ENCODE assay signal across 9 mouse cellular contexts in the genomic region with DNA sequence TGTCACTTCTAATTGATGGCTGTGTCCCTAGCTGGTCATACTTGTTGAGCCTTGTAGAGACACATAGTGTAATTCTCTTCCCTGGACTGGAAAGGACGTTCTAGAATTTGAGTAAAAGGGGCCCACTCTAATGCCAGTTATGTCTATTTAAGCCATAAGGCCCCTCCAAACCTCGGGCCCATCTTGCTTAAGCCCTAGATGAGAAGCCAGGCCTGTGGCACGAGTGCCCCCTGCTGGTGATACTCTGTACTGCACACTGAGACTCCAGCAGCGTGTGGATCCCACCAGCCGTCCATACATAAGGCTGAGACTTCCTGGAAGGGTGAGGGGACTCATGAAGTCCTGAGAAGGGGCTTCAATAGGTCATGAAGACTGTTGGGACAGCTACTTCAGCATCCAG. TPM values are rescaled to one million over a fixed set of nuclear protein-coding genes. Genes with fewer than 3 reads are reported as not detected.
DNase-seq lines count a peak whose midpoint lies in the region; ATAC-seq and TF ChIP-seq lines count a peak whose summit lies in the region.
"Had no signal": no experiment of that assay in that cellular context is flagged by ENCODE, and none has a peak within 500 bp of the region (broad histone marks: within the 10 kb centered on the region; RNA-seq: fewer than 3 reads in every experiment).

No protein-coding gene starts in this region.

- peaks cover 0 to 11% of the 10 kb centered on the region in 2 experiments; a peak in 2 of 4 replicates for H3K4me1 ChIP-seq in CH12.LX (ENCODE audit: control insufficient read depth in 1 of 2, insufficient read depth in 2 of 2)
- peaks cover 1% of the 10 kb centered on the region; the same call in 1 of the 2 replicates for H3K4me1 ChIP-seq in heart, adult 2 months (ENCODE audit: control insufficient read depth, insufficient read depth, low read length)
- no peaks in the 10 kb centered on the region for H3K4me1 ChIP-seq in lung, embryonic 16.5 days (replicated peaks; ENCODE audit: control insufficient read depth, insufficient read depth, low read length)
- H3K4me1 ChIP-seq: heart, embryonic 13.5 days had no signal

- peak; percentile 76 for DNase-seq in CH12.LX (ENCODE audit: extremely low read depth)
- peak; percentile 56 for DNase-seq in adrenal gland, adult 8-10 months
- DNase-seq in embryo, embryonic 9.5 days (ENCODE audit: extremely low spot score) = peak; percentile 79
- peak; percentile 68 to 87 for DNase-seq in heart, adult 2 months
- DNase-seq in layer of hippocampus, adult 11-12 months (ENCODE audit: low spot score) = peak; percentile 89
- DNase-seq in ovary, postnatal 14 days (ENCODE audit: low spot score) = peak; percentile 79
- peak; percentile 54 to 86 for DNase-seq in thymus, postnatal 10 days (ENCODE audit: low spot score in 2 of 2)

- no peaks in the 10 kb centered on the region for H3K79me2 ChIP-seq in CH12.LX (replicated peaks; ENCODE audit: control insufficient read depth, extremely low read depth, insufficient read depth, poor library complexity, severe bottlenecking)
- no peaks in the 10 kb centered on the region for H3K79me2 ChIP-seq in heart, adult 2 months (replicated peaks; ENCODE audit: control insufficient read depth, insufficient read depth, low read length)

- no peak overlapping the region for H3K9ac ChIP-seq in CH12.LX (ENCODE audit: insufficient read depth, low read depth)
- no peak overlapping the region for H3K9ac ChIP-seq in heart, adult 2 months (ENCODE audit: low read depth, low read length)
- no peak overlapping the region for H3K9ac ChIP-seq in lung, embryonic 16.5 days (ENCODE audit: low read length)
- H3K9ac ChIP-seq: heart, embryonic 13.5 days had no signal

- TF ChIP-seq RAD21 in CH12.LX (IDR thresholded peaks at IDR 0.05; ENCODE audit: low read depth, low read length) = peak; percentile 93

- ATAC-seq in lung, embryonic 16.5 days (ENCODE audit: low read depth) = peak; percentile 20; the same call in 1 of the 2 replicates

- H3K27ac ChIP-seq in CH12.LX (ENCODE audit: insufficient read depth, low read depth) = no peak overlapping the region
- no peak overlapping the region for H3K27ac ChIP-seq in heart, adult 2 months
- no peak overlapping the region for H3K27ac ChIP-seq in lung, embryonic 16.5 days (ENCODE audit: low read length)
- H3K27ac ChIP-seq: heart, embryonic 13.5 days had no signal

- peaks cover 0 to 19% of the 10 kb centered on the region in 2 experiments for H3K36me3 ChIP-seq in CH12.LX (replicated peaks in 1 of 2; ENCODE audit: control insufficient read depth in 1 of 2, insufficient read depth in 1 of 2, low read length in 1 of 2)
- no peaks in the 10 kb centered on the region for H3K36me3 ChIP-seq in heart, adult 2 months (ENCODE audit: control insufficient read depth, insufficient read depth, low read length)
- H3K36me3 ChIP-seq in lung, embryonic 16.5 days (ENCODE audit: control insufficient read depth, insufficient read depth, low read length) = no peaks in the 10 kb centered on the region
- H3K36me3 ChIP-seq: heart, embryonic 13.5 days had no signal

- H3K9me3 ChIP-seq in CH12.LX (replicated peaks; ENCODE audit: low read length) = peaks cover 2% of the 10 kb centered on the region
- H3K9me3 ChIP-seq in lung, embryonic 16.5 days (ENCODE audit: control insufficient read depth, low read length) = no peaks in the 10 kb centered on the region
- H3K9me3 ChIP-seq: heart, embryonic 13.5 days had no signal

- dilution Hi-C loops in CH12.LX (cut with MboI; ENCODE audit: extremely low pct_ligation_motif_present, extremely low pct_unique_long_range_greater_than_20kb, low sequenced_read_pairs) = loop anchor here (25.0 kb wide), 1 partner anchor 93 kb away; the partner anchor contains the start of gene Cdc42ep1

- in situ Hi-C loops in CH12.LX (cut with MboI; ENCODE audit: low pct_ligation_motif_present, low pct_unique_long_range_greater_than_20kb, low sequenced_read_pairs) = loop anchor here (10.0 to 25.0 kb wide), 2 partner anchors 119 to 307 kb away; partner anchors contain the start of gene Kctd17

- H3K27me3 ChIP-seq in CH12.LX (replicated peaks) = peaks cover 2% of the 10 kb centered on the region
- no peaks in the 10 kb centered on the region for H3K27me3 ChIP-seq in heart, adult 2 months (ENCODE audit: control insufficient read depth, insufficient read depth, low read length)
- H3K27me3 ChIP-seq in lung, embryonic 16.5 days (ENCODE audit: control insufficient read depth, insufficient read depth, low read depth, low read length) = no peaks in the 10 kb centered on the region

- no peak for TF ChIP-seq EP300 in CH12.LX (IDR thresholded peaks at IDR 0.05; ENCODE audit: low read length)
- TF ChIP-seq EP300 in heart, adult 2 months (IDR thresholded peaks at IDR 0.05; ENCODE audit: insufficient read depth, low read depth, low read length) = peak; percentile 51; the same call in 1 of the 2 replicates

- WGBS in heart, adult 2 months = 10% methylated on average over 5 of the region's 5 CpGs
- WGBS in lung, embryonic 16.5 days = 3% methylated on average over 5 of the region's 5 CpGs

- intact Hi-C loops in heart, adult 2 months (cut with DNase I) = loop anchor here (1.0 to 10.0 kb wide), 3 partner anchors 23 to 159 kb away; no protein-coding TSS in a partner anchor

- H3K4me3 ChIP-seq in CH12.LX (replicated peaks in 1 of 3; ENCODE audit: low read depth in 2 of 3, low read length in 2 of 3, poor library complexity in 1 of 3) = no peak overlapping the region
- no peak overlapping the region for H3K4me3 ChIP-seq in heart, adult 2 months
- H3K4me3 ChIP-seq in lung, embryonic 16.5 days (ENCODE audit: low read length) = no peak overlapping the region
- H3K4me3 ChIP-seq: heart, embryonic 13.5 days had no signal

- TF ChIP-seq CTCF in CH12.LX (conservative IDR thresholded peaks at IDR 0.05 in 1 of 2, IDR thresholded peaks at IDR 0.05 in 1 of 2; ENCODE audit: low read depth in 2 of 2, low read length in 2 of 2) = peak; percentile 92 to 93
- no peak; the same call in 1 of the 2 replicates for TF ChIP-seq CTCF in heart, adult 2 months (IDR thresholded peaks at IDR 0.05)

- no peak overlapping the region for H3K4me2 ChIP-seq in CH12.LX (ENCODE audit: insufficient read depth, low read depth, poor library complexity, severe bottlenecking)
- H3K4me2 ChIP-seq in lung, embryonic 16.5 days (ENCODE audit: low read depth, low read length) = no peak overlapping the region
- H3K4me2 ChIP-seq: heart, embryonic 13.5 days had no signal

- no peak for TF ChIP-seq POLR2A in CH12.LX (IDR thresholded peaks at IDR 0.05; ENCODE audit: low read depth, low read length)
- no peak for TF ChIP-seq POLR2A in heart, adult 2 months (IDR thresholded peaks at IDR 0.05; ENCODE audit: insufficient read depth, low read depth, low read length)

TF ChIP-seq in CH12.LX, 34 proteins besides CTCF, POLR2A, EP300 and RAD21:
- TF ChIP-seq MAX (IDR thresholded peaks at IDR 0.05; ENCODE audit: low read length) (no peak), IRF4 (IDR thresholded peaks at IDR 0.05; ENCODE audit: low read depth, low read length) (0 out of 2 replicates have a peak, but pooled peaks have one; percentile 20), UBTF (IDR thresholded peaks at IDR 0.05; ENCODE audit: low read depth, low read length) (no peak), USF2 (conservative IDR thresholded peaks at IDR 0.05; ENCODE audit: low read depth, low read length) (no peak), SMC3 (IDR thresholded peaks at IDR 0.05; ENCODE audit: low read depth, low read length) (peak; percentile 89), E2F4 (IDR thresholded peaks at IDR 0.05; ENCODE audit: insufficient replicate concordance, low read depth, low read length) (no peak), KAT2A (IDR thresholded peaks at IDR 0.05; ENCODE audit: insufficient replicate concordance, low read length) (no peak), TBP (conservative IDR thresholded peaks at IDR 0.05; ENCODE audit: low read depth, low read length) (no peak), ZC3H11A (IDR thresholded peaks at IDR 0.05; ENCODE audit: low read depth, low read length) (peak; percentile 76)
TF ChIP-seq in CH12.LX: peak in this region for 3.

RNA-seq across cellular contexts. Expression of gene Elfn2, which starts 25.6 kb away (rescaled TPM):
- not detected in 2 replicates for total RNA-seq in CH12.LX (2012; rRNA removed)
- total RNA-seq in CH12.LX (2014; rRNA removed) = not detected in 2 replicates
- polyA plus RNA-seq in CH12.LX (2012; ENCODE audit: insufficient read length, low read depth) = 0.06 TPM in 1 of 2 replicates, not detected in the other
- total RNA-seq in adrenal gland, adult 8-10 months (2022) = 1 to 10 TPM; 4.1 to 7.4 (median 5.5) TPM
- total RNA-seq in heart, adult 2 months (2021) = 1 to 10 TPM; 1.3 to 3.4 TPM
- 0.16 and 0.35 TPM in 2 replicates for polyA plus RNA-seq in heart, adult 2 months (2012; rRNA removed)
- polyA plus RNA-seq in lung, embryonic 16.5 days (2015; fragmentation: Nextera tagmentation; extraction: Ambion mirVana) = 0.09 and 0.15 TPM in 2 replicates

RNA-seq across cellular contexts. Expression of gene Mfng, which starts 29.1 kb away (rescaled TPM):
- total RNA-seq in CH12.LX (2012; rRNA removed) (35.2 and 43.2 TPM in 2 replicates), CH12.LX (2014; rRNA removed) (46.5 and 52.5 TPM in 2 replicates)
- 57.7 and 63.7 TPM in 2 replicates for polyA plus RNA-seq in CH12.LX (2012; ENCODE audit: insufficient read length, low read depth)
- 10 to 100 TPM; 12.3 to 25.8 (median 20.7) TPM for total RNA-seq in adrenal gland, adult 8-10 months (2022)
- total RNA-seq in heart, adult 2 months (2021) = 10 to 100 TPM; 11.1 to 11.6 TPM
- 15.0 and 19.1 TPM in 2 replicates for polyA plus RNA-seq in heart, adult 2 months (2012; rRNA removed)
- 40.8 and 43.1 TPM in 2 replicates for polyA plus RNA-seq in lung, embryonic 16.5 days (2015; fragmentation: Nextera tagmentation; extraction: Ambion mirVana)

RNA-seq across cellular contexts. Expression of gene Card10, which starts 58.6 kb away (rescaled TPM):
- 0.08 TPM in 1 of 2 replicates, not detected in the other for total RNA-seq in CH12.LX (2012; rRNA removed)
- total RNA-seq in CH12.LX (2014; rRNA removed) = not detected in 2 replicates
- not detected in 2 replicates for polyA plus RNA-seq in CH12.LX (2012; ENCODE audit: insufficient read length, low read depth)
- 10 to 100 TPM in 1 of 4 experiments, 1 to 10 TPM in 3; 6.6 to 10.0 (median 8.1) TPM for total RNA-seq in adrenal gland, adult 8-10 months (2022)
- 10 to 100 TPM; 15.0 to 17.0 TPM for total RNA-seq in heart, adult 2 months (2021)
- 22.3 and 28.5 TPM in 2 replicates for polyA plus RNA-seq in heart, adult 2 months (2012; rRNA removed)
- polyA plus RNA-seq in lung, embryonic 16.5 days (2015; fragmentation: Nextera tagmentation; extraction: Ambion mirVana) = 6.1 and 6.2 TPM in 2 replicates

Comparison
In these comparisons a context has a peak if more than half of its experiments do, and no peak if none do; other contexts are left out.
1. RNA of gene Card10, which starts 58.6 kb away (total RNA-seq): 15.0 to 17.0 TPM in heart, adult 2 months and 6.6 to 10.0 TPM in adrenal gland, adult 8-10 months; 0.08 TPM in CH12.LX; every median in the first group is over 4 times any median in the second.
2. Peak in every context shown above with its lines, with median percentiles within 50 percentile points of each other: DNase-seq.